Mouse (Mus musculus): ENCODE measurements at regions not wholly inside any gene's neighbourhood (a gene's known extent, or its start where the extent isn't known, plus 50 kb on each side); places are given as distances from the start of the nearest gene placed in this dataset.

DNA sequence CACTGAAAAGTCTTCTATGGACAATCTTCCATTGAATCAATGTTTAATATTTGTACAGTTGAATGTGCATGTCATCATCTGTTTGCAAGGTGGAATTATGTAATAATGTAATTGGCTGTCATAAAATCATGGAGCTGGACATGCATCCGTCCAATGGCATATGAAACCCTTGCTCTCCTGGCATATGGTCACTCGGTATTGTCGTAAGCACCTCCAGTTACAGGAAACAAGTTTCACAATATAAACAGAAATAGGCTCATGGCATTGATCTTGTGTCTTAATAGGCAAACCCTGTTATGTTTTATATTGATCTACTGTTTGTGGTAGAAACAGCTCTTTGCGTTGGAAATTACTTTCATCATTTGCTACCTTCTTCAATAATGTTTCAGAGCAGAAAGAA lies 50.2 kb upstream of the Egfr start:
- TF ChIP-seq POLR2A (IDR thresholded peaks at IDR 0.05; ENCODE audit: extremely low read depth, insufficient read depth, low read length): no peak
- TF ChIP-seq CTCF (IDR thresholded peaks at IDR 0.05; ENCODE audit: extremely low read depth, insufficient read depth, low read length): no peak

Data from cortical plate, adult 2 months (tissue).